Mouse (Mus musculus) ZHBTc4 (cell line): ENCODE data around the gene Triobp.
"Not testable (repeated sequence)": the region's sequence is repeated elsewhere in the genome, so short reads cannot be mapped to it uniquely, and the experiment has no call there.

Experiments
- DNase-seq: peaks from one replicate; pipeline ENCODE4 v3.0.0-alpha.2; 2011; ENCODE audit warnings: low read depth, low spot score

Gene Triobp

DNA sequence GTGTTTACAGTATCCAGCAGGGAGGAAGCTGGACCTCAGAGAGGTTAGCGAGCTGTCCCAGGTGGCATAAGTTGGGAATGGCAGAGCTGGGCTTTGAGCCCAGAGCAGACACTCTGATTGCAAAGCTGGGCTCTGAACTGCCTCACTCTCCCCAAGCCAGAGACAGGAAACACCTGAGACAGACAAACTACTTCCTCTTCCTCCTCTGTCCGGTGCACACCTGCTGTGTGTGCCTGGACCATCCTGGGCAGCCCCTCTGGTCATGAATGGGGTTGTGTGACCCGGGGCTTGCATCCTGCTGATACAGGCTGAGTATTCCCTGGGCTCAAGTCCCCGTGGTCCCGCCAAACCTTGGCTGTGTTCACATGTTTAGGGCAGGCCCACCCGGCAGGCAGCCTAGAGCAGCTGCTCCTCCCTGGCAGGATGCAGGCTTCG, 52.9 kb downstream of the Triobp start:
- no peak for DNase-seq

DNA sequence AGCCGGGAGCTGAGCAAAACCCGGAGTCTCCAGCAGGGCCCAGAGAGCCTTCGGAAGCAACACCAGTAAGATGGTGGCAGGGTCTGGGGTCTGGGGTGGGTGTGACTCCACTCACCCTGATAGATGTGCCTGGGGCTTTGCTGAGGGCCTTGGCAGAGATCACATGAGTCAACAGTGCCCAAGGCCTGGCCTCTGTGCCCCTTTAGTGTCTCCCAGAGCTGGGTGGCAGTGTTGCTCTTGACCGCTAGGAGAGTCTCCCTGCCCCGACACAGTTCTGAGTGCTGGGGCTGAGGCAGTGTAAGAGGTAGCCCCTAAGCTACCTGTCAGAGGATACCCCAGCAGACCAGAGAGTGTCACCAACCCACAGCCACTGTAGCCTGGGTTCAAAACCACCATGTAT, 54.0 kb downstream of the Triobp start:
- DNase-seq: no peak

DNA sequence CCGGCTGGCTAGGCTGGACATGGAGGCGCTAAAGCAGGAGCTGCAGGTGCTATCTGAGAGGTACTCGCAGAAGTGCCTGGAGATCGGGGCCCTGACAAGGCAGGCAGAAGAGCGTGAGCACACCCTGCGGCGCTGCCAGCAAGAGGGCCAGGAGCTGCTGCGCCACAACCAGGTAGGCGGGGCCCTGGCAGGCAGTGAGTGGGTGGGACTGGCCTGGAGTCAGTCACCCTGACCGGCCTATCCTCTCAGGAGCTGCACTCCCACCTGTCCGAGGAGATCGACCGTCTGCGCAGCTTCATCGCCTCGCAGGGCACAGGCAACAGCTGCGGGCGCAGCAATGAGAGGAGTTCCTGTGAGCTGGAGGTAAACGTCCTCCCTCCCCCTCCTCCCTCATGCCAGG, 54.5 kb downstream of the Triobp start:
- peak; percentile 56 for DNase-seq

DNA sequence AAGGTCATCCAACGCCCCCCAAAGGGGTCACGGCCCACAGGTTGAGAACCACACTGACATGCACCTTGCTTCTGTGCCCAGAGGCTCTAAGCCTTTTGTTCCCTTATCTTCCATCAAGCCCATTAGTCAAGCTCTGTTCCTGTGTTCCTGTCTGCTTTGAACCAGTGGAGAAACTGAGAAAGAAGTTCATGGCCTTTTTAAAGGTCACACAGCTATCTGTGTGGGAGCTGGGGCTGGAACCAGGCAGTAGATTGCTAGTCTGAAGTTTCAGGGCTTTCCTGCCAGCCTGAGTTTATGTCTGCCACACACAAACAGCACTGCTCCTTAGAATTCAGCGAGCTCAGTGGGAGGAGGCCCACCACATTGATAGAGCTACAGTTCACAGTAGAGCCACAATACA, 55.6 kb downstream of the Triobp start:
- DNase-seq: no peak

DNA sequence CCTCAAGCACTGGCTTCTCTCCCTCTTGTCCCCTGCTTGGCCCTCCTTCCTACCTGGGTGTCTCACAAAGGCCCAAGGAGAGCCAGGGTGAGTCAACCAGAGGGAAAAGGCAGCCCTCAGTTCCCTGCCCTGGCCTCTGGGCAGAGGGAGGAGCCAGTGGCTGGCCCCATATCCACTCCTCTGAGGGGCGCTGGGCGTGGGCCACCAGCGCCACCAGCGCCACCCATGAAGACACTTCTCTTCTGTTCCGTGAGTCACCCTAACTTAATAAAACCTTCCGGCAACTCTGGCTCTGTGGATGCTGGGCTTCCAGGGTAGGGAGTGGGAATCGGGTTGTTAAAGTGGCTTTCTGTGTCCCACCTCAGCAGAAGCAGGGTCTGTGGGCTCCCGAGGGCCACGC, 58.1 kb downstream of the Triobp start:
- no peak for DNase-seq

DNA sequence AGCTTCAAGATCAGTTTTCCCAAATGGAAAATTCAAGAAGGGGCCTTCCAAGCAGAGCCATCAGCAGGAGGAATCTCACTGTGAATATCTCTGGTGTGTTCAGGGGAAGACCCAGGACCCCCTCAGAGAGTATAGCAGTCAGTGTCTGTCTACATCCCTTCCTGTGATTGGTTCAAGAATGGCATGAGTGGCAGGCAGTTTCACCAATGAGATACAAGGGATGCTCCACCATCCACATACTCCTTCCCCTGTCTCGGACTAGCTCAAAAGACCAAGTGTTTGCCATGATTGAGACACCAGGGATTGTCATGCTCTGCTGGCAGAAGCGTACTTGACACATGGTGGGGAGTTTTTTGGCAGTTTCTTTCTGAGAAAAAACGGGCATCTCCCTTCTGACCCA, 59.1 kb downstream of the Triobp start:
- peak; percentile 79 for DNase-seq

DNA sequence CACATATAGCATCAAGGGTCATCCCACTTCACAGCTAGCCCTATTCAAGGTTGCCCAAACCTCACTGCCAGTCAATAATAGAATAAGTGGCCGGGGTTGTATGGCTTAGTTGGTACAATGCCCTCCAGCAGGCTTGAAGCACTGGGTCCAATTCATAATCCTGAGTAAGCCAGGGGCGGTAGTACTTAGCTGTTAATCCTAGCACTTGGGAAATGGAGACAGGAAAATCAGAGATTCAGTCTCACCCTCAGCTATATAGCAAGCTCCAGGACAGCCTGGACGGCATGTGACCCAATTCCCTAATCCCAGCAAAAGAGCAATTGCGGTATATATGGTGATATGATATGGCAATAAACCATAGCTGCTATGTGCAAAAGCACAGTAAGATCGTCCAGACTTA, 59.5 kb downstream of the Triobp start:
- no peak for DNase-seq

DNA sequence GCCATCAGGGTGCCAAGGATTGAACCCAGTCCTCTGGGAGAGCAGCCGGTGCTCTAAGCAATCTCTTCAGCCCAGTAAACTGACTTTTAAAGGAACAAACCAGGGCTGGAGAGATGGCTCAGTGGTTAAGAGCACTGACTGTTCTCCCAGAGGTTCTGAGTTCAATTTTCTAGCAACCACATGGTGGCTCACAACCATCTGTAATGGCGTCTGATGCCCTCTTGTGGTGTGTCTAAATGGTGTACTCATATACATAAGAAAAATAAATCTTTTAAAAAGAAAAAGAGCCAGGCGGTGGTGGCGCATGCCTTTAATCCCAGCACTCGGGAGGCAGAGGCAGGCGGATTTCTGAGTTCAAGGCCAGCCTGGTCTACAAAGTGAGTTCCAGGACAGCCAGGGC, 60.3 kb downstream of the Triobp start:
- DNase-seq: not testable (repeated sequence)

DNA sequence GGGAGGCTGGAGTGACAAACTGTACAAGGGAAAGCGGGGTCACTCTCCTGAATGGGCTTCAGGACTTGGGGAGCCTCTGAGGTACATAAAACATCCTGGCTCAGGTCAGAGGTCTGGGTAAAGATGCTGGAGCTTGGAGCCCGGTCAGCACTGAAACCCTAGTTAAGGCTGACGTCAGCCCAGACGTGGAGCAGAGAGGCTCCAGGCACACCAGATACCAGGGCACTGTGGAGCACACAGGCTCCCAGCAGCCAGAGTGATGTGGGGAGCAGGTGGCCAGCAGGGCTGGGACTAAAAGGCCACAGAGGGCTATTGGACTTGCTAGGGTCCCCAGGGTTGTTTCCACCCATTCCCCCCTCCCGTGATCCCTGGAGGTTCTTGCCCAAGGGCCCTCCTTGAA, 62.2 kb downstream of the Triobp start:
- DNase-seq: no peak

DNA sequence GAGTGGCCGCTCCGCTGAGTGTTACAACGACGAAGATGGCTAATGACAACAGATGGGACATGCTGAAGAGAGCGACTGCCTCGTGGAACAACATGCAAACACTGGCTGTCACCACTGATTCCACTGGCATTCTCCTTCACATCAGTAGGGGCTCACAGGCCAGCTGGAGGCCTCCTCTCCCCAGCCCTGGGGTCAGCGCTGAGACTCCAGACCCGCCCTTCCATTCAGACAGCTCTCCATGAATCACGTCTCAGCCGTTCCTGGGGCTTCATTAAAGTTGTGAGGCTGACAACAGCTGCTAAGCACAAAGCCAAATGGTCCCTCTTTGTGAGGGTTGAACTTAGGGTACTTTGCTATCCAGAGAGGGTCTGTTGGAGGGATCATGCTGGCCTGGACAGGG, 64.0 kb downstream of the Triobp start:
- no peak for DNase-seq

DNA sequence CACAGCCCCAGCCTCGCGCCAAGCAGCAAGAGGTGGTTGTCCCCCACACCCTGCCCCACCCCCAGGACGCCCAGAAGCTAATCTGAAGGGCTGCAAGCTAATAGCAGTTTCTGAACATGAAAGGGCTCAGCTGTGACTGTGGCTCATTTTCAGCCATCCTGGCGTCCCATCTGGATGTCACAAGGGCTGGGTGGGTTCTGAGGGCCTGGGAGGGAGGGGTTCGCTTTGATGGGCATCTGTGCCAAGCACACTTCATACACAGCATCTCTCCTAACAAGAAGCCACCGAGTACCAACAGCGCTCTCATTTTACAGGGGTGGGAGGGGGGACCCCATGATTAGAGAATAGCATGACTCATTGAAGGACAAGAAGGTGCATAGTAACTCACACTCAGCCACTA, 65.9 kb downstream of the Triobp start:
- DNase-seq: no peak

DNA sequence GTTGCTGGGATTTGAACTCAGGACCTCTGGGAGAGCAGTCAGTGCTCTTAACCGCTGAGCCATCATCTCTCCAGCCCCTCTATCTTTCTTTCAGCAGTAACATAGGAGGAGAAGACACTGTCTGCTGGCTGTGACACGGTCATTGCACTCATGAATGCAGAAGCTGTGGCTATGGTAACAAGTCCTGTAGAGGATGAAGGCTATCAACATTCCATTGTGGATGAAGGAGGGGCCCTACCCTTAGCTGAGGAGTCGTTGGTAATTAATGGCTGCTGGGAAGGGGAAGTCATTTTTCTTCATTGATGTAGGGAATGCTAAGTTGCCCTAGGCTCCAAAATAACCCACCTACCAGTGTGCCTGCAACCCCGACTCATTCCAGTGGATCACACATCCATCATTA, 70.7 kb downstream of the Triobp start:
- DNase-seq: no peak

DNA sequence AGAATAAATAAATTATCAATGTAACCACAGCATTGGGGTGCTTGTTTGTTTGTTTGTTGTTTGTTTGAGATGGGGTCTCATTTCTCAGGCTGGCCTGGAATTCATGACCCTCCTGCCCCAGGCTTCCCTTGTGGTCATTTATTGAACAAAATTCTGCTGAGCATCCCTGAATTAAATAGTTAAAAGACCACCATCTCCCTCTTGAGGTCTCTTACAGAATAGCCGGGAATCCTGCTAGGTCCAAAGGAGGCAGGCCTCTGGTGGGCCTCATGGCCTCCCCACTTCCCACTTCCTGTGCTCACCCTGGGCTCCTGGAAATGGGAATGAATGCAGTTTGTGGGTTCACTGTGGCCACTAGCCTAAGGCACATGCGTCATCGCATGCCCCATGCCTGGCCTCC, 71.4 kb downstream of the Triobp start:
- DNase-seq: no peak

DNA sequence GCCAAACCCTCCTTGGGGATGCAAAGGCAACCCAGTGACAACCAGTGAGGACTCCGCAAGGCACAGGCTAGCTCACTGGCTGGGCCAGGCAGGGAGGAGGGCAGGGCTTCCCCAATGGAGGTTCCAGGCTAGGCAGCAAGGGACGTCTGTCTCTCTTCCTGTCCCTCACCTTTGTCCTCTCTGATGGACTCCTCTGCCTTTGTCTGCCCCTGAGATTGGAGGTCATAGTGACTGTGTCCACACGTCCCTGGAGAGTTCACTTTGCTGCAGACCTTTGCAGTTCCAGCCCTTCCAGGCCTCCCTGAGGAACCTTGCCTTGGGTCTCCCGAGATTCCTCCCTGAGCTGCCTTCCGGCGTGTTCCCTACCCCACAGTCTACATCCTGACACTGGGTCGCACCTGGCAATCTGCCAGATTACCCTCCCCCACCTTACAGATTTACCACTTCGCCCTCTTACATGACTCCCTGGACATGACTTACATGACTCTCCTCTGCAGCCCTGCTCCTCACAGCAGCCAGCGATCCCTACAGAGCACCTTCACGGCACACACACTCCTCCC, 75.2 kb downstream of the Triobp start:
- no peak for DNase-seq

DNA sequence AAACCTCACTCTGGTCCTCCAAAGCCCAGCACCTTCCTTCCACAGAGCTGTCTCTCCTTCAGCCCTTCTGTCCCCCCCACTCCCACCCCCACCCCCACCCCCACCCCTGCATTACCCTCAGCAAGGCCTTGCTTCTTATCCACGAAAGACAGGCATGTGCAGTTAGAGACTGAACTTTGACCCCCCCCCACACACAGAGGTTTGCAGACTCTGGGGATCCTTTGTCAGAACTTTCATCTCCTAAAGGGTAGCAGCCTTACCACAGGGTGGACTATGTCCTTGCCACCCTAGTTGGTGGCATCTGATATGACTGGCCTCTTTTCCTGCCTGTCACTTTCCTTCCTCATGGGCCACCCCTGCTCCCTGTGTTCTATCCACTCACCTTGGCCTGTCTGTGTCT, 75.8 kb downstream of the Triobp start:
- no peak for DNase-seq

DNA sequence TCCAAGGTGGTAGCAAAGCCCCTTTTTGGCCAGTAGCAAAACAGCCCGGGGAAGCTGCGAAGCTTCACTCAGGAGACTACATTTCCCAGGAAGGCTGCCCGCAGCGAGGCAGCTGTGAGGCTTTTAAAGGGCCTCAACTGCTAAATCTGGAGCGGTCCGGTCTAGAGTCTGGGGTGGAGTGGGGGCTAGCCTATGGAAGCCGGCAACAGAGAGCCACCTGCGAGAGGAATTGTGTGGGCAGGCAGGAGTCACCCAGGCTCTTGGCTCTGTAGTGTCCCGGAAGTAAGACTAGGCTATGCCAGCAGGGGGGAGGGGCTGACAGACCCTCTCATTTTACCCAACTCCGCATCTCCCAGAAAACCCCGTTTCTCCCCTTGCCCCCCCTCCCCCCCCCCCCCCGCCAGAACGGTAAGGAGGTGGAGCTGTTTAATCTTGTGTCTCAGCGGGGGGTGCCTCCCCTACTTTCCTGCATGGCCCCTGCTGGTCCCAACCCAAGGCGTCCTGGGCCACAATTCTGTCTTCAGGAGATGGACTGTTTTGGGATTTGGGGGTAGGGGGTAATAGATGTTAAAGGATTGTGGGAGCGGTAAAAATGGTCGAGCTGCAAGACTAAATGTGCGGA, 78.3 kb downstream of the Triobp start:
- DNase-seq: peak; percentile 74

DNA sequence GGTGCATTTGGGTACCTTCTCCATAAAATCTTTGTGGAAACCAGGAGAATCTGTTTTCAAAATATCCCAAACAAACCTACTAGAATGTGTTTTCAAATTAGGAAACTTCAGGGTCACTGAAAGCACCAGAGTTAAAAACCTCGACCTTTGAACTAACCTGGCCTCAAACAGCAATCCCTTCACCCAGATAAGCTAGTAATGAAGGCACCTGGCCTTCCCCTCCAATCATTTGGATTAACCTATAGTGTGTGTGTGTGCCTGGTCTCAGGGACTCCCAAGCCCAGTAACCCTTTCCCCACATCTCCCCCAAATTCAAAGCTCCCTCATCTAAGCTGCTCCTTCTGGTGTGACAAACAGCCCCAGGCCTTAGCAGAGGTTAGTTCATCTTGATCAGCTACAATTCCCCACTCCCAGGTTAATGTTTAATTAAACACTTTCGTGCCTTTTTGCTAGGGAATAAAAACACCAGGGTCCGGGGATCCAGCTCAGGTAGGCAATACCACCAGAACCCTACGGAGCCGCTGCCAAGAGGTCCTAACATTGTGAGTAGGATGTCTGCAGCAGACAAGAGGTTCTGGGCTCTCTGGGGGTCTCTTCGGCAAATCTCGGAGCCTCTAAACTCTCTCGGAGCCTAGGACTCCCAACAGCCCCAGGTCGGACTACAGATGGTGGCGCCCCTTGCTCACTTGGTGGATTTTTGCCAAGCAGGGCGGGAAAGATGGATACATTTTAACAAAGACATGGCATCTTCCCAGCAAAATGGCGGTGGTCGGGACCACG, 79.2 kb downstream of the Triobp start:
- no peak for DNase-seq

DNA sequence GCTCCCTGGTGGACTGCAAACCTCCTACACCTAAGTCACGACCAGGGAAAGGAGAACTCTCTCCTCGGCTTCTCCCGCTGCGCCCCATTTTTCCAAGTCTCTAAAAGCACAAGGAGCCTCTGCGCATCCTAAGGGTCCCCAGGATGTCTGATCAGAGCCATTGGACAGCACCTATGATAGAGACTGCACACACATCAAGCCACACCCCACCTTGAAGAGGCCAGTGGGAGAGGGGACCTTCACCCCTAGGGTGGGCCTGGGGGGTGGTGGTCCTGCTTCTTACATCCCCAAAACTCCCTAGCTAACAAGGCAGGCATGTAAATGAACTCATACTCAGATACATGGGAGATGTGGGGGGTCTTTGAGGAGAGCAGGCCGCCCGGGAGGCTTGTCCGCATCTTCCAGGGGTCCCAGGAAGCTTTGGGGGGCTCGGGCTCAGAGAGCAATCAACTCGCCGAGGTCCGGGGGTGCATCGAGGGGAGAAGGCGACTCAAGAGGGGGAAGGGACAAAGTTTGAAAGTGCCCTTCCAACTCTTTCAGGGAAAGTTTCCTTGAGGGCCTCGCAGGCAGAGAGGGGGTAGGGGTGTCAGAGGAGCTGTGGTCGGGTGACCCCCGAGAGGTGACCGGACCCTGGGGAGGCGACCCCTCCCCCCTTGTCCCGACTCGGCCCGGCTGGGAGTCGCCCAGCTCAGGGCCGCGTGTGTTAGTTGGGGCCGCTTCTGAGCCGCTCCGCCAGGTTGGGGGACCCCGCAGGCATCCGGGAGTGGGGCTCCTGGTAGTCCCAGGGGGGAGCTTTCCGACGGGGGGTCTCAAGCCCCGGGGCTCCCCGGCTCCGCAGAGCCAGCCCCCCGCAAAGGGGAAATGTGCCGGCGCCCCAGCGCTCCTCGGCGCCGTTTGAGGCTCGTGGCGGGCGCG, 80.0 kb downstream of the Triobp start:
- no peak for DNase-seq

DNA sequence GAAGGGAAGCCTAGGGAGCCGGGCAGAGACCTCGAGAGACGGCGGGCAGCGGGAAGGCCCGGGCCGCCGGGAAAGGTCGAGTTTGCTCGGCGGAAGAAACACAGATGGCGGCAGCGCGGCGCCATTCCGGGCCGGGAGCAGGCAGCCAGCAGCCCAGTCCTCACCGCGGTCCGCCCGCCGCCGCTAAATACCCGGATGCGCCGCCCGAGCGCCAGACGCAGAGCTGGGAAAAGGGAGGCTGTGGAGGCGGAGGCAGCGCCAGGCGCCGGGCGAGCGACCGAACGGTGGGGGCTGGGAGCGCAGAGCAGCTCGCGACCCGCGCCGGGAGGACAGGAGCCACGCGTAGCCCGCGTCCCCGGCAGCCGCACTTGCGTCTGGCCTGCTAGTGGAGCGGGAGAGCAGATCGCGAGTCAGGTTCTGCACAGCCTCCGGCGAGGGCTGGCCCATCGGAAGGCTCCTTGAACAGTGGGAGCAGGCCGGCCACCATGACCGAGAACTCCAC, 80.8 kb downstream of the Triobp start, which contains the start of gene H1f0:
H1f0 (plus strand) TSS at position 214 of the 502 bp plus-strand sequence.
- DNase-seq: peak; percentile 94

DNA sequence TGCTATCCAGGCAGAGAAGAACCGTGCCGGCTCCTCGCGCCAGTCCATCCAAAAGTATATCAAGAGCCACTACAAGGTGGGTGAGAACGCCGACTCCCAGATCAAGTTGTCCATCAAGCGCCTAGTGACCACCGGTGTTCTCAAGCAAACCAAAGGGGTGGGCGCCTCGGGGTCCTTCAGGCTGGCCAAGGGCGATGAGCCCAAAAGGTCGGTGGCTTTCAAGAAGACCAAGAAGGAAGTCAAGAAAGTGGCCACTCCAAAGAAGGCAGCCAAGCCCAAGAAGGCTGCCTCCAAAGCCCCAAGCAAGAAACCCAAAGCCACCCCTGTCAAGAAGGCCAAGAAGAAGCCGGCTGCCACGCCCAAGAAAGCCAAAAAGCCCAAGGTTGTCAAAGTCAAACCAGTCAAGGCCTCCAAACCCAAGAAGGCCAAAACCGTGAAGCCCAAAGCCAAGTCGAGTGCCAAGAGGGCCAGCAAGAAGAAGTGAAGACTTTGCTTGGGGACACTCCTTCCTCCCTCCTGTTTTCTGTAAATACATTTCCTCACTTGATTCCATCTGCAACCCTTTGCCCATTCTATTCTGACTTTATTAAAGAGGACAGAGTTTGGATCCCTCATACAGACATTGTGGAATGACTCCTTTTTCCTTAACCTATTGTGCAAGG, 81.4 kb downstream of the Triobp start:
- DNase-seq: no peak

DNA sequence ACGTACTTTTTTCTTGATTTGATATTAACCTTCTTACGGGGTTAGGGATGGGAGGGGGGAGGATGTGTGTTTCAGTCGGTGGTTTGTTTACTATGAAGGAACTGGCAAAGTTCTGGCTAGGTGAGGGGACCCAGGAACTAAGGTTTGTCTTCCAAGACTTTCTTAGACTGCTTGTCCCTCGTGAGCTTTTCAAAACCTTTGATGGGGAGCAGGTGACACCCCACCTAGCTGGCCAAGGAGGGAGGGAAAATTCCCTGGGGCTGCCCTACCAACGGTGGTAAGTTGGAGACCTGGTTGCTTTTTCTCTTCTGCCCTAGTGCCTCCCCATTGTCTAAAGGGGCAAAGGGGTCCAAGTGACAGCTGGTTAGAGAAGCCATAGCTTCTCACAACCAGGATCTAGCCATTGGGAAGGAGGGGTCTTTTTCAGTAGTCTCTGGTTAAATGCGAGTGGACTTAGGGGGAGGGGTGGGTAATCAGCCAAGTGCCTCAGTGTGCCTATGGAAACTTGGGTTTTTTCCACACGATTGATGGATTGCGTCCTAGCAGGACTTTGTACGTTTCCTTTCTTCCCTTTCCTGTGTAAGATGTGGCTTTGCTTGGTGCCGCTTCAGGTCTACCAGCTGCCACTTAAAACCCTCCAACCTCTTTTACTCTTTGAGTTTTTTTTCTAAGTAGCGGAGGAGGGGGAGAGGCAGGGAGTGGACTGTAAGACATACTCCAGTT, 82.2 kb downstream of the Triobp start:
- DNase-seq: no peak
